Mouse (Mus musculus) lung, postnatal 0 days (tissue): Measurements from ENCODE around the gene Ufsp1. TPM values are rescaled to one million over a fixed set of nuclear protein-coding genes. Genes with fewer than 3 reads are reported as not detected.

Experiments
- ATAC-seq: fragments of 200-750 bp; cut with Nextera tagmentation; 2 replicates; pipeline ENCODE4 v1.8.0; 2017; ENCODE audit warnings: moderate library complexity
- DNase-seq: peaks from one replicate; pipeline ENCODE4 v3.0.0-alpha.2; 2016; ENCODE audit warnings: low spot score
- H3K27ac ChIP-seq: fragments of 300-500 bp; sonication (generic); 2 replicates; pipeline ENCODE4 v1.5.1; 2014; ENCODE audit warnings: antibody characterized with exemption, mild to moderate bottlenecking, low read length, mixed read lengths
- H3K27me3 ChIP-seq: fragments of 300-500 bp; sonication (generic); replicated peaks from 2 replicates; pipeline ENCODE4 v1.6.1; 2014; ENCODE audit warnings: low read length, mixed read lengths; ENCODE audit not compliant: insufficient read depth
- H3K36me3 ChIP-seq: fragments of 300-500 bp; sonication (generic); 2 replicates; pipeline ENCODE4 v1.6.1; 2014; ENCODE audit warnings: low read length, mixed read lengths; ENCODE audit not compliant: insufficient read depth
- H3K4me1 ChIP-seq: fragments of 300-500 bp; sonication (generic); 2 replicates; pipeline ENCODE4 v1.6.1; 2014; ENCODE audit warnings: antibody characterized with exemption, low read depth, low read length, mixed read lengths; ENCODE audit not compliant: insufficient read depth
- H3K4me2 ChIP-seq: fragments of 300-500 bp; sonication (generic); replicated peaks from 2 replicates; pipeline ENCODE4 v1.6.1; 2014; ENCODE audit warnings: low read depth, mild to moderate bottlenecking, low read length, moderate library complexity, mixed read lengths
- H3K4me3 ChIP-seq: fragments of 300-500 bp; sonication (generic); 2 replicates; pipeline ENCODE4 v1.5.1; 2014; ENCODE audit warnings: low read depth, low read length
- H3K9ac ChIP-seq: fragments of 300-500 bp; sonication (generic); replicated peaks from 2 replicates; pipeline ENCODE4 v1.6.1; 2014; ENCODE audit warnings: low read depth, mild to moderate bottlenecking
- H3K9me3 ChIP-seq: fragments of 300-500 bp; sonication (generic); 2 replicates; pipeline ENCODE4 v1.6.1; 2016; ENCODE audit warnings: low read length, mixed read lengths
- CTCF ChIP-seq: IDR thresholded peaks from 2 replicates; pipeline ENCODE4 v1.5.1; 2016; ENCODE audit warnings: antibody characterized with exemption, mild to moderate bottlenecking
- EP300 ChIP-seq: IDR thresholded peaks from 2 replicates; pipeline ENCODE4 v1.6.1; 2016; ENCODE audit warnings: antibody characterized with exemption, mild to moderate bottlenecking, control low read depth
- WGBS: fragments of 180-500 bp; shearing (Covaris S2); extraction: QIAGEN DNeasy Blood & Tissue Kit; methylation state at CpG from one replicate; pipeline ENCODE4 v1.1.7; 2014; 5-methylcytosine and 5-hydroxymethylcytosine counted together
- polyA plus RNA-seq: library from polyadenylated mRNA; unstranded; fragments of >200 nt; fragmentation: Nextera tagmentation; extraction: Ambion mirVana; gene quantifications from 2 replicates; pipeline ENCODE4 v1.2.1, GENCODE M21; 2015

Gene Ufsp1
- polyA plus RNA-seq, 1 experiment from 2014 or later: 7.2 TPM

- WGBS: 20% methylated on average over 30 of the region's 30 CpGs
- ATAC-seq (peak; percentile 89), DNase-seq (peak; percentile 95)
- Histone ChIP-seq H3K4me3 (peak within 1 kb of the TSS; percentile 60), H3K27ac (peak within 1 kb of the TSS; percentile 94), H3K4me1 (peaks cover 10% of the 10 kb centered on the region), H3K9ac (peak within 1 kb of the TSS; percentile 89), H3K4me2 (peak within 1 kb of the TSS; percentile 83), H3K27me3 (no peaks in the 10 kb centered on the region), H3K36me3 (0 out of 2 replicates have a peak, but pooled peaks cover 11% of the 10 kb centered on the region), H3K9me3 (no peaks in the 10 kb centered on the region)
- TF ChIP-seq CTCF (peak; percentile 41), EP300 (no peak)
These were observed 20.0 kb downstream of the Ufsp1 start, which contains the start of gene Trip6 for GRCm38 (mm10) chr5:137314193-137315083. Trip6 (minus strand) TSS chr5:137314404.

- Histone ChIP-seq H3K4me2 (no peak overlapping the region), H3K27me3 (no peaks in the 10 kb centered on the region), H3K4me3 (no peak overlapping the region), H3K36me3 (peaks cover 11% of the 10 kb centered on the region; the same call in 1 of the 2 replicates), H3K9me3 (no peaks in the 10 kb centered on the region), H3K9ac (no peak overlapping the region), H3K4me1 (peaks cover 10% of the 10 kb centered on the region), H3K27ac (no peak overlapping the region)
- 36% methylated on average over 30 of the region's 30 CpGs for WGBS
- DNase-seq (peak; percentile 59), ATAC-seq (peak; percentile 29)
- TF ChIP-seq CTCF (peak; percentile 66), EP300 (no peak)
These were observed 20.9 kb downstream of the Ufsp1 start for GRCm38 (mm10) chr5:137315084-137315903.

- Histone ChIP-seq H3K9me3 (no peaks in the 10 kb centered on the region), H3K27me3 (no peaks in the 10 kb centered on the region), H3K27ac (no peak overlapping the region), H3K4me2 (no peak overlapping the region), H3K36me3 (peaks cover 6% of the 10 kb centered on the region; the same call in 1 of the 2 replicates), H3K9ac (no peak overlapping the region), H3K4me1 (peaks cover 10% of the 10 kb centered on the region), H3K4me3 (no peak overlapping the region)
- TF ChIP-seq CTCF (no peak), EP300 (no peak)
- no peak for ATAC-seq
- 70% methylated on average over 8 of the region's 8 CpGs for WGBS
- no peak for DNase-seq
These were observed 22.9 kb downstream of the Ufsp1 start for GRCm38 (mm10) chr5:137317361-137317760.

- no peak for ATAC-seq
- WGBS: 70% methylated on average over 1 of the region's 1 CpGs
- Histone ChIP-seq H3K4me1 (peaks cover 10% of the 10 kb centered on the region), H3K27me3 (no peaks in the 10 kb centered on the region), H3K9ac (no peak overlapping the region), H3K9me3 (no peaks in the 10 kb centered on the region), H3K4me3 (no peak overlapping the region), H3K4me2 (no peak overlapping the region), H3K27ac (no peak overlapping the region), H3K36me3 (peaks cover 6% of the 10 kb centered on the region; the same call in 1 of the 2 replicates)
- TF ChIP-seq CTCF: no peak
- TF ChIP-seq EP300: no peak
- no peak for DNase-seq
These were observed 24.1 kb downstream of the Ufsp1 start for GRCm38 (mm10) chr5:137318570-137318969.

- ATAC-seq (no peak), DNase-seq (no peak)
- no peaks in the 10 kb centered on the region for H3K9me3 ChIP-seq
- WGBS: 93% methylated on average over 3 of the region's 3 CpGs
- no peak overlapping the region for H3K4me3 ChIP-seq
- H3K27ac ChIP-seq: no peak overlapping the region
- H3K4me2 ChIP-seq: no peak overlapping the region
- H3K4me1 ChIP-seq: no peaks in the 10 kb centered on the region
- H3K9ac ChIP-seq: no peak overlapping the region
- H3K36me3 ChIP-seq: peaks cover 6% of the 10 kb centered on the region; the same call in 1 of the 2 replicates
- no peaks in the 10 kb centered on the region for H3K27me3 ChIP-seq
- no peak for TF ChIP-seq EP300
- TF ChIP-seq CTCF: no peak
These were observed 26.6 kb downstream of the Ufsp1 start for GRCm38 (mm10) chr5:137320996-137321395.

- no peak for TF ChIP-seq CTCF
- no peak for TF ChIP-seq EP300
- ATAC-seq: no peak
- Histone ChIP-seq H3K36me3 (no peaks in the 10 kb centered on the region), H3K27me3 (no peaks in the 10 kb centered on the region), H3K4me3 (no peak overlapping the region), H3K4me1 (0 out of 2 replicates have a peak, but pooled peaks cover 2% of the 10 kb centered on the region), H3K4me2 (no peak overlapping the region), H3K9ac (no peak overlapping the region), H3K27ac (no peak overlapping the region), H3K9me3 (no peaks in the 10 kb centered on the region)
- WGBS: 83% methylated on average over 7 of the region's 7 CpGs
- DNase-seq: no peak
These were observed 36.5 kb downstream of the Ufsp1 start for GRCm38 (mm10) chr5:137330910-137331309.
